Mouse (Mus musculus): Measurements from ENCODE around the gene Creb5.

The Creb5 gene

GRCm38 (mm10) chr6:53709694-53710442 lies 422.8 kb downstream of the Creb5 start:
- no peak for DNase-seq

GRCm38 (mm10) chr6:53710560-53710959 lies 423.5 kb downstream of the Creb5 start:
- no peak for DNase-seq

GRCm38 (mm10) chr6:53713152-53713551 lies 426.1 kb downstream of the Creb5 start:
- no peak for DNase-seq

GRCm38 (mm10) chr6:53714908-53715321 lies 427.8 kb downstream of the Creb5 start:
- DNase-seq = no peak

GRCm38 (mm10) chr6:53716013-53716412 lies 428.9 kb downstream of the Creb5 start:
- no peak for DNase-seq

- no peak for DNase-seq
These were observed 432.9 kb downstream of the Creb5 start for GRCm38 (mm10) chr6:53720009-53720408.

- DNase-seq = peak; percentile 90 to 91
These were observed 434.5 kb downstream of the Creb5 start for GRCm38 (mm10) chr6:53721595-53721994.

GRCm38 (mm10) chr6:53722694-53723093 lies 435.6 kb downstream of the Creb5 start:
- DNase-seq = no peak

GRCm38 (mm10) chr6:53730487-53730886 lies 443.4 kb downstream of the Creb5 start:
- DNase-seq = peak in 1 of 2 experiments; percentile 6

GRCm38 (mm10) chr6:53730996-53731485 lies 444.0 kb downstream of the Creb5 start:
- peak in 1 of 2 experiments; percentile 7 for DNase-seq

- no peak for DNase-seq
These were observed 446.5 kb downstream of the Creb5 start for GRCm38 (mm10) chr6:53733546-53733945.

- no peak for DNase-seq
These were observed 446.9 kb downstream of the Creb5 start for GRCm38 (mm10) chr6:53733999-53734398.

GRCm38 (mm10) chr6:53735696-53736095 lies 448.6 kb downstream of the Creb5 start:
- no peak for DNase-seq

GRCm38 (mm10) chr6:53738206-53738605 lies 451.1 kb downstream of the Creb5 start:
- DNase-seq = no peak

- DNase-seq = no peak
These were observed 454.2 kb downstream of the Creb5 start for GRCm38 (mm10) chr6:53741222-53741621.
